Mouse (Mus musculus): ENCODE measurements around the gene Ddx4. TPM values are rescaled to one million over a fixed set of nuclear protein-coding genes. Genes with fewer than 3 reads are reported as not detected.
"Not testable (repeated sequence)": the region's sequence is repeated elsewhere in the genome, so short reads cannot be mapped to it uniquely, and the experiment has no call there.

Gene Ddx4
- polyA plus RNA-seq, 1 experiment: 2.9 TPM

DNA sequence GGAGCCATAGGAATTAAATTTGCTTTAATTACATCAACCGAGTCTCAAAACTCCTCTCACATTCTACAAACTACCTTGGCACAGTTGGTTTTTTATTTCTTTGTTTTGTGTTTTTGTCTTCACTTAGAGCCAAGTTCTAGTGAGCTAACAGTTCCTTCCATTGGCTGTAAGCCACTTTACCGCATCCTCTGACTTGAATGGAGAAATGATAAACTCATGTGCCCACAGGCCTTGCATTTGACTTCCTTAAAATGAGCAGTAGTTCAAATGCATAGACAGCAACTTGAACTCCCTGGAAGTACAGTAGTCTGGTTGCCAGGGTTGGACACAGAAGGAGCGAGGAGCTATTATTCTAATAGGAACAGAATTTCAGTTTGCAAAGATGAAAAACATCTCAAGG is 9.4 kb downstream of the Ddx4 start:
- no peak for DNase-seq (ENCODE audit: extremely low spot score in 1 of 2, low spot score in 1 of 2)

DNA sequence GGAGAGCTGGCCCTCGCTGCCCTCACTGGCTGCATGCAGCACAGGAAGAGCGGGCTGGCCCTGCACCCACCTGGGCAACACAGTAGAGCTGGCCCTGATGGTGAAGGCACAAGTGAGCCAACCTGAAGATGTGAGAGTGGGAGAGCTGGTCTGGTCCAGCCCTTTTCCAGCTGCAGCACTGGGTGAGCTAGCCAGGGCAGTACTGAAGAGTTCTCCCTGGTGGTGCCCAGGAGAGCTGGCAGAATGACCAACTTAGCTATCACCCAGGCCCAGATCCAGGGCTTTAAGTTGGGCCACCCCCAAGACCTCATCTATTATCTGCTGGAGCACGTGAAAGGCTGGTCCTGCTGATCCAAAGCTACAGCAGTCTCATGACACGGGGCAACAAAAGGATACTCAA is 13.2 kb downstream of the Ddx4 start:
- no peak for DNase-seq (ENCODE audit: extremely low spot score in 1 of 2, low spot score in 1 of 2)

- DNase-seq (ENCODE audit: extremely low spot score in 1 of 2, low spot score in 1 of 2): no peak
Measured at GRCm38 (mm10) chr13:112636498-112636897, 15.8 kb downstream of the Ddx4 start.

DNA sequence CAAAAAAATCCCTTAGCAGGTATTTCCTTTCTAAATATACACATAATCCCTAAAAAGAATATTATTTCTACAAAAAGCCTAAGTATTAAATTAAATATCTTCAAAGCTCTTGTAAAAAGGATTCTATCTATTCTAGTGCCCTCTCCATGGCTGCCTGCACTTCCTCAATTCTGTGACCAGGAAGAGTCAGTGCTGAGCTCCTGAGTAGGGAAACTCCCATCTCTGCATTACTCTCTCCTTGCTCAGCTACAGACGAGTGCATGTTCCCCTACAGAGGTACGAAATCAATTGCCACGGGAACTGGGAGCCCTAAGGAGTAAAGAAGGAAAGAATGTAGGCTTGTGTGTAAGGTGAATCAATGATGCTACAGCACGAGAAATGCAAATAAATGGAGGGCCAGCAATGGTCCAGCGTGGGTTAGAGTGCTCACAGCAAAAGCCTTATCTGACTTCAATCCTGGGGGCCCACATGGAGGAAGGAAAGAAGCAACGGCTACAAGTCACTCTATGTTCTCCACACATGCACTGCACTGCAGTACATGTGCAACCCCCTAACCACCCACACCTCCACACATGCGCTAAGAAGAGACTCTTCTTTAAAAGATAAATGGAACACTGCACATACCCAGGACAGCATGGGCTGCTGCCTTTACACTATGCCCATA is 17.0 kb downstream of the Ddx4 start:
- DNase-seq (ENCODE audit: extremely low spot score in 1 of 2, low spot score in 1 of 2): no peak

GRCm38 (mm10) chr13:112625566-112625965 is 26.7 kb downstream of the Ddx4 start:
- no peak for DNase-seq (ENCODE audit: extremely low spot score in 1 of 2, low spot score in 1 of 2)

GRCm38 (mm10) chr13:112624622-112625021 is 27.7 kb downstream of the Ddx4 start:
- DNase-seq (ENCODE audit: extremely low spot score in 1 of 2, low spot score in 1 of 2): no peak

DNA sequence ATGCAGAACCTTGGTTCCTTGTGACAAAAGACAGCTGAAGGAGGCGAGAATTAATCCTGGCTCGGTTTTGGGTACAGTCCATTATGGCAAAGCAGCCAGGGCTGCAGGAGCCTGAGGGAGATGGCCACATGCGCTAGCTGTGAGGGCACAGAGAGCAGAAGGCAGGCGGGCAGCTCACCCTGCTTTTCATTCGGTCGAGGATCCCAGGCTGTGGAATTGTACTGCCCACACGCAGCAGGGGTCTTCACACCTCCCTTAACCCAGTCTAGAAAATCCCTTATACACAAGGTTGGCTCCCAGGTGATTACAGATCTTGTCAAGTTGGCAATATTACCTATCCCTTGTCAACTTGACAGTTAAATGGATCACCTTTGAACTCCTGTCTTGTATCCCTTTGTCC is 28.6 kb downstream of the Ddx4 start:
- no peak for DNase-seq (ENCODE audit: extremely low spot score in 1 of 2, low spot score in 1 of 2)

GRCm38 (mm10) chr13:112621592-112621991 is 30.7 kb downstream of the Ddx4 start:
- peak in 1 of 2 experiments; percentile 8 for DNase-seq (ENCODE audit: extremely low spot score in 1 of 2, low spot score in 1 of 2)

DNA sequence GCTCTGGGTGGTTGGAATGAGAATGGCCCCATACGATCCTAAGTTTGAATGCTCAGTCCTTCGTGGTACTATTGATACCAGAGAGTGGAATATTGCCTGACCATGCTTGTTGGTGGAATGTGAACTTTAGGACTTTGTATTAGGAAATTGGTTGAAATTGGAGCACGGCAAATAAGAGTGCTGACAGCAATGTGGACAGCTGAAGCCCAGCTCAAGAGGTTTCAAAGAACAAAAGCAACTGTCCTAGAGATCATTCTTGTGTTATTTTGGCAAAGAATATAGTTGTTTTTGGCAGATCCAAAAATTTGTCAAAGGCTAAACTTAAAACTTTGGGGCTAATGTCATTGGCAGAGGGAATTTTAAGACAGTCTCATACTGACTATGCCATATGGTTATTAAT is 43.7 kb downstream of the Ddx4 start:
- no peak for DNase-seq (ENCODE audit: extremely low spot score in 1 of 2, low spot score in 1 of 2)

DNA sequence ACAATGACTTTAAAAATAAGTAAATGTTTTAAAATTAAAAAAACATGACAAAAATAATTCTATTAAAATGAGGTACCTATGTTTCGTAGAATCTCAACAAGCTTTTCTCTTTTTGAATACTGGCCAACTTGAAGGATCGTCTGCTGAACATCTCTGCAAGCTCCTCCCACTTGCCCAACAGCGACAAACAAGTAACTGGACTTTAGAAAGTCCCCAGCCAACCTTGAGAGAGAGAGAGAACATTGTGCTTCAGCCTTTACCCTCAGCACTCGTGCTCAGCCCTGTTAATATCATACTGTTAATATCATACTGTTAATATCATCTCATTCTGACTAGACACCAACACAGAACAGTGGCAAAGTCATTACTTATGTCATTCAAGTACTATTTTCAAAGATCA is 47.9 kb downstream of the Ddx4 start:
- no peak for DNase-seq (ENCODE audit: extremely low spot score in 1 of 2, low spot score in 1 of 2)

DNA sequence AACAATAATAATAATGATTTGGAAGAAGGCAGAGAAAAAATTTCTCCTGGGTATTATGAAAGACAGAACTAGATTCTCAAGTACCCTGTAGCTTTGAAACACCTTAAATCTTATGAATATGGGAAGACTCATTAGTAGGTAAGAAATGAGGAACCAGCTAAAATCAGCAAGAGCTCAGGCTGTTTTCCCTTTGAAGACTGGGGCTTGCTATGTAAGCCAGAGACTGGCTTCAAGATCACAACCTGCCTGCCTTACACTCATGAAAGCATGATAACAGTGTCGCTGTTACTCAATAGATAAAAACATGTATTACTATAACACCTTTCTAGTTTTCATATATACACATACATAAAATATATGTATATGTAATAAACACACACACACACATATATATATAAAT is 48.4 kb downstream of the Ddx4 start:
- no peak for DNase-seq (ENCODE audit: extremely low spot score in 1 of 2, low spot score in 1 of 2)

GRCm38 (mm10) chr13:112602607-112603006 is 49.7 kb downstream of the Ddx4 start:
- no peak for DNase-seq (ENCODE audit: extremely low spot score in 1 of 2, low spot score in 1 of 2)

DNA sequence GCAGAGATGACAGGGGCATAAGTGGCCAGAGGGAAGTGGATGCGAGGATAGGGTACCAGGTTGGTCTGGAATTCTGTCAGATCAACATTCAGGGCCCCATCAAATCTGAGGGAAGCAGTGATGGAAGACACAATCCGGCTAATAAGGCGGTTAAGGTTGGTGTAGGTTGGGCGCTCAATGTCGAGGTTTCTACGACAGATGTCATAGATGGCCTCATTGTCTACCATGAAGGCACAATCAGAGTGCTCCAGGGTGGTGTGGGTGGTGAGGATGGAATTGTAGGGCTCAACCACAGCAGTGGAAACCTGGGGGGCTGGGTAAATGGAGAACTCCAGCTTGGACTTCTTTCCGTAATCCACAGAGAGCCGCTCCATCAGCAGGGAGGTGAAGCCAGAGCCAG is 58.0 kb downstream of the Ddx4 start, which contains the start of gene Il31ra:
Il31ra (minus strand) TSS at position 101 of the 400 bp plus-strand sequence.
- not testable (repeated sequence) for DNase-seq (ENCODE audit: extremely low spot score in 1 of 2, low spot score in 1 of 2)

GRCm38 (mm10) chr13:112590254-112590653 is 62.0 kb downstream of the Ddx4 start:
- DNase-seq (ENCODE audit: extremely low spot score in 1 of 2, low spot score in 1 of 2): no peak

DNA sequence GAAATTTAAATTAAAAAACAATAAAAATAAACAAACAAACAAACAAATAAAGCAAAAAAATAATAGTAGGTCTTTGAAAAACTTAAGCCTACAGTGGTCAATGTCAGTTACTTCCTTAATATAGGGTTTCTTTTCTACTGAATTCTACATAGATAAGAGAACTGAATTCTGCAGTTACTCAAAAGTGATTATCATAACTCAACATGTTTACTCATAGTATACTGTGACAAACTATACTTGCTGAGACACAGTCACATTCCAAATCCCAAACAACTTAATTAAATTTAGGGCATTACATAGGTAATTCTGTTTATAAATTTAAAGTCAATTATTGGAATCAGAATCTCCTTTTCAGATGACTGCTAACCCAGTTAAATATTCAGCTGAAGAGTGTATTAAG is 62.6 kb downstream of the Ddx4 start:
- DNase-seq (ENCODE audit: extremely low spot score in 1 of 2, low spot score in 1 of 2): no peak

DNA sequence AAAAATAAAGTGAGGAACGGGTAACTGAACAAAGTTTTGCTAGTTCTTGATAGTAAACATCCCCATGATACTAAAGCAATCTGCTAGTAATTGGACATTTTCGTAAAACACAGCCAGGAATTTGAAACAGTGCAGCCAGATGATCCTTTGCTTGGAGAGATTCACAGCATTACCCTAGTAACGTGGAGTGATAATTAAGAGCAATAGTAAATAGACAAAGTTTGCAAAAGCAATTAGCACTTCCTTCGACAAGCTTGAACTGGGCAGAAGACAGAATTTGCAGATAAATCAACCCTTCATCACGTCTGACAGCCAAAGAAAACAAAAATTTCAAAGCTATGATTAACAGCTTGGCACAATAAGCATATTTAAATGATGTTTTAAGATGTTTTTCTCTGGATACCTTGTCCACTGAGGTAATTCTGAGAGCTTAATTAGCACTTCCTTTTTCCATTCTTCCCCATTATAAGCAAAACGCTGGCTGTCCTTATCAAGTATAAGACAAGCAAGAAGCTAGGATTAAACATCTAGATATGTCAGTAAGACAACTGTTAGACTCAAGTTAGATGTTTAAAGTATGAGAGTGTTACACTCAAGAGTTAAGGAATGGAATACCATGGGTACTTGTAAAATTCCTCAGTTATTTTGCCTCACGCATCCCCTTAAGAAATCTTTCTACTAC is 67.6 kb downstream of the Ddx4 start:
- no peak for DNase-seq (ENCODE audit: extremely low spot score in 1 of 2, low spot score in 1 of 2)

- no peak for DNase-seq (ENCODE audit: extremely low spot score in 1 of 2, low spot score in 1 of 2)
Measured at GRCm38 (mm10) chr13:112582291-112582690, 70.0 kb downstream of the Ddx4 start.

GRCm38 (mm10) chr13:112581796-112582195 is 70.5 kb downstream of the Ddx4 start:
- DNase-seq (ENCODE audit: extremely low spot score in 1 of 2, low spot score in 1 of 2): no peak

- DNase-seq (ENCODE audit: extremely low spot score in 1 of 2, low spot score in 1 of 2): no peak
Measured at GRCm38 (mm10) chr13:112580590-112581320, 71.5 kb downstream of the Ddx4 start.

DNA sequence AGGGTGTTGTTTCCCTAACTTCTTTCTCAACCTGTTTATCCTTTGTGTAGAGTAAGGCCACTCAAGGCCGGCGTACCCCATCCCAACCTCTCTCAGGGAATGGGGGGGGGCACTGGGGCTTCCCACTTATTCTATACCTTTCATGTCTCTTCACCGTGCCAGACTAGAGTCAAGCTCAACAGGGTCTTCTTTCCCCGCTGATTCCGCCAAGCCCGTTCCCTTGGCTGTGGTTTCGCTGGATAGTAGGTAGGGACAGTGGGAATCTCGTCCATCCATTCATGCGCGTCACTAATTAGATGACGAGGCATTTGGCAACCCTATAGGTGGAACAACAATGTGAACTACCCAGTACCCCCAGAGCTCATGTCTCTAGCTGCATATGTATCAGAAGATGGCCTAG is 74.2 kb downstream of the Ddx4 start:
- DNase-seq (ENCODE audit: extremely low spot score in 1 of 2, low spot score in 1 of 2): peak; percentile 100

GRCm38 (mm10) chr13:112573800-112574199 is 78.5 kb downstream of the Ddx4 start:
- DNase-seq (ENCODE audit: extremely low spot score in 1 of 2, low spot score in 1 of 2): no peak

DNA sequence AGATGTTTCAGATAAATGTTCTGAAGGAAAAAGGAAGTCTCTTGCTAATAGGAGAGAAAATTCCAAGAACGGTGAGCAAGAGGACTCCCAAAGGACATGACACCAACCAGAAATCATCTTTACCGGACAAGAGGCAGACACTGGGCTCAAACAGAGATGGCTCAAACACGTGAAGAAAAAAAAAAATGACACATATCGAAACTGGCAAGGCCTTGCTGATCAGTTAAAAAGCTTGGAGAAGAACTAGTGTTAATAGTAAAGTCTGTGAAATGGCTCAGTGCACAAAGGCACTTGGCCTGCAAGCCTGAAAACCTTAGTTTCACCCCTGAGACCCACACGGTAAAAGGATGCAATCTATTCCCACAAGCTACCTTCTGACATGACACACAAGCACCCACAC is 81.5 kb downstream of the Ddx4 start:
- DNase-seq (ENCODE audit: extremely low spot score in 1 of 2, low spot score in 1 of 2): no peak

Data from frontal cortex, adult 2 months (tissue).